Mouse (Mus musculus) heart, adult 8-10 months (tissue): ENCODE results near the gene Gm17324. TPM values are rescaled to one million over a fixed set of nuclear protein-coding genes. Genes with fewer than 3 reads are reported as not detected.
"Not testable (repeated sequence)": the region's sequence is repeated elsewhere in the genome, so short reads cannot be mapped to it uniquely, and the experiment has no call there.

Experiments used
- DNase-seq: peaks from one replicate; pipeline ENCODE4 v3.0.0; 2022; ENCODE audit warnings: low spot score
- total RNA-seq, 4 experiments: library from RNA; stranded (reverse); gene quantifications; 2 replicates each; pipeline ENCODE4 v1.2.4; 2022

Gm17324 gene
- not detected for total RNA-seq

DNA sequence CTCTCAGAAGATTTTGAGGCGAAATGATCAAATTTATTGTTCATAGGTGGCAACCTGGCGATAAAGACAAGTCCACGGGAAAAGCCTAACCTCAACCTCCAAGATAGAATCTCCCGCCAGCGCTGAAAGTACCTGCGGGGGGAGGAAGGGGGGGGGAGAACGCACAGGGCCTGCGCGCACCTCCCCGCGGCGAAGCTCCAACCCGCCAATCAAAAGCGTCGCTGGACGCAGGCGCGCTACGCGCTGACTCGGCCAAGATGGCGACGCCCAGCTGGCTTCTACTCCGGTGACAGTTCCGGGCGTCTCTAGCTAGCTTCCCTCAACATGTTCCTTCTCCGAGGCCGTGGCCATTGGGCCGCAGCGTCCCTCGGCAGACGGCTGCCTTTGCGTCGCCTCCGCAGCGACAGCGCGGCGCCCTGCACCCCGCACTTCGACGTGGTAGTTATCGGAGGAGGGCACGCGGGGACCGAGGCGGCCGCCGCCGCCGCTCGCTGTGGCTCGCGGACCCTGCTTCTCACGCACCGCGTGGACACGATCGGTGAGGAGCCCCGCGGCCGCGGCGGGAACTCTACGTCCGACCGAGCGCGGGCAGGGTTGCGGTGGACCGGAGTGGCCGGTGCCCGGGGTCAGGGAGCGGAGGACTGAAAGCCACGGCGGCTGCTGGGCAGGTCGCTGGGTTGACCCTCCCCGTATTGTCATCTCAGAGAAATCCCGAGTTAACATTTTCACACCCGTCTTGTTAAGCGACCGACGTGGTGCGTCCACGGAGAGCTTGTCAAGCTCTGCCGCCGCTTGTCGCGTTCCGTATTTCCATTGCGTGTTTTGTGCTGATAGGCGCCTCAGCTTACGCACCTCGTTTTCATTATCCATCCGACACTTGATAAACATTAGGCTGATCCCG lies at the start of gene Gm17324, which contains the start of gene Mto1:
Gene Gm17324, minus strand, starts transcription at position 814 of the 901 bp plus-strand sequence.
Gene Mto1, plus strand, starts transcription at position 236 of the 901 bp plus-strand sequence.
- DNase-seq: peak; percentile 85

DNA sequence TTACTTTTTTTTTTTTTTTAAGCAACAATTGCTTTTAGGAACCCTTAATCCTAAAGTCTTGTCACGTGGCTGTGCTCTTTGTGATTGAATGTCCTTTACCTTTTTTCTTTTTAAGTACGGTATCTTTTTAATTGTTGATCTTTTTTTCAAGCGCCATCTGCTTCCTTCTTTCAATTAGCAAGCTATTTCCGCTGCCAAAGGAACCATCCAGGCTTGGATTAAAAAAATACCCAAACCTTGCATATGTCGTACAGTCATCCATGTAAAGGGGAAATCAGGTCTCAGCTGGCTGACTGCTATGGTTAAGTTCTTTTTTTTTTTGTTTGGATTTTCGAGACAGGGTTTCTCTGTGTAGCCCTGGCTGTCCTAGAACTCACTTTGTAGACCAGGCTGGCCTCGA lies 44.6 kb upstream of the Gm17324 start:
- DNase-seq: no peak

DNA sequence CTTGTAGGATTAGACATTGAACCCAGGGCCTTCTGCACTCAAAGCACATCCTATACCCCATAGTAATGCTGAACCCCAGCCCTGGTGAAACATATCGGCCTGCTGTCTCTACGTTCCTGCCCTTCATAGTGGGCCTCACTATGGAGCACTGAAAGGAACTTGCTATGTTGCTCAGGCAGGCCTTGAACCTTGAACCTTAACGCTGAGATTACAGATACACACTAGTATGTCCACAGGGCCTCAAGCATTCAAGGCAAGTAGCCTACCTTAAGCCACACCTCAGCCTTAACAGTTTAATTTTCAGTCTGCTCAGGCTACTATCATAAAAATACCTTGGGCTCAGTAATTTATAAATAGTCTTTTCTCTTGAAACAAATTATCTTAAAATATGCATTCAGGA lies 43.7 kb upstream of the Gm17324 start:
- no peak for DNase-seq

DNA sequence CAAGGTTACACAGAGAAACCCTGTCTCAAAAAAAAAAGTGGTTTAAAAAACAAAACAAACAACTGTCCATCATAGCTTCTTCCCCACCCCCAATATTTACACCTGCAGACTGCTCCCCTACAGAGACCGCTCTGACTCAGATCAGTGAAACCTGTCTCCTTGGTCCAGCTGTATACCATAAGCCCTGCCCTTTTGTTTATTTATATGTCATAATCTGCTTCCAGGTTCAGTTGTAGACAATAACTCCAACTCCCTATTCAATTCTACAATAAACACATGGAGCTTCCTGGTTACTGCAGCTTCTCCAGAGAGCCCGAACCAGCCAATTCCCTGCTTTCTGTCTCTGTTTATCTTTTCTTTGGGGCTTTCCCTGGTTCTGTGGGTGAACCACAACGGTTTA lies 42.6 kb upstream of the Gm17324 start:
- no peak for DNase-seq

DNA sequence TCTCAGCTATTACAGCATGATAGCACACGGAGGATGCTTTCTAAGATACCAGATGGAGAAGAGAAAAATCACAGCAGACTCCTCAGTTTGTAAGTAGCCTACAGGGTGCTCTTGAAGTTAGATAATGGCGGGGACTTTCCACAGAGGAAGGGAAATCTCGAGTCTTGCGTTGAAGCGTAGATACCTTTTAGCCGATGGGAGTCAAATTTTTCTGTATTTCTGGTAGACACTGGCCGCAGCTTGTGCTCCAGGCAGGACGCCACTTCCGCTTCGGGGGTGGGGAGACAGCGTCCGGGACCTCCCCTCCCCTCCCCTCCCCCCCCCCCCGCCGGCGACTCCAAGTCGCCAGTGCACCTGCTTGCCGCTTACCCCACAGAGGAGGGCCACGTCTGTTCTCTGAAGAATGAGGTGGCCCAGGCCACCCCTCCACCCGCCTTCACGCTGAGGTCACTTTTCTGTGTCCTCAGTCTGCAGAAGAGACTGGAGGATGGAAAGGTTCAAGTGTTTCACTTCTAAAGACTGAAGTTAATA lies 40.4 kb upstream of the Gm17324 start, which contains the start of gene Eef1a1:
Gene Eef1a1, minus strand, starts transcription at position 262 of the 531 bp plus-strand sequence.
- peak; percentile 59 for DNase-seq

DNA sequence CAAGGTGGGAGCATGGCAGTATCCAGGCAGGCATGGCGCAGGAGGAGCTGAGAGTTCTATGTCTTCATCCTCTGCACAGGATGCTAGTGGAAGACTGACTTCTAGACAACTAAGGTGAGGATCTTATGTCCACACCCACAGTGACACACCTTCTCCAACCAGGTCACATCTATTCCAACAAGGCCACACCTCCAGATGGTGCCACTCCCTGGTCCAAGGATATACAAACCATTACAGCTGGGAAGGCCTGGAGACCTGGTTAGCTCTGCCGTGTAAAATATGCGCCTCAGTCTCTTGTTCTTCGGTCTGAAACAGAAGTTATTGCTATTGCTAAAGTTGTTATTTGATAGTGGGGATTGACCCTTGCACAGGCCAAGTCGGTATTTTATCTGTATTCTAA lies 39.4 kb upstream of the Gm17324 start:
- not testable (repeated sequence) for DNase-seq

DNA sequence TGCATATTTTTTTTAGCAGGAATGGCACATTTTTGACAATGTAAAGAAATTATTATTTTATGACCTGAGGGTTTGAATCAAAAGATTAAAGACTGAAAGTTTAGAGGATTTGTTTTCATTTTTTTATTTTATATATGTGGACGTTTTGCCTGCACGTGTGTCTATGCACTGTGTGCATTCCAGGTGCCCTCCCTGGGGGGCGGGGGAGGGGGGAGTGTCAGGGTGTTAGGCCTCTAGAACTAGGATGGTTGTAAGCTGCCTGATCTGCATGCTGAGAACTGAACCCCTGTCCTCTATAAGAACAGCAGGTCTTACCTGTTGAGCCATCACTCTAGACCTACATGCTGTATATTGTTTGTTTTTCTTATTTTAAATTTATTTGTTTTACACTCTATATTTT lies 36.1 kb upstream of the Gm17324 start:
- no peak for DNase-seq

DNA sequence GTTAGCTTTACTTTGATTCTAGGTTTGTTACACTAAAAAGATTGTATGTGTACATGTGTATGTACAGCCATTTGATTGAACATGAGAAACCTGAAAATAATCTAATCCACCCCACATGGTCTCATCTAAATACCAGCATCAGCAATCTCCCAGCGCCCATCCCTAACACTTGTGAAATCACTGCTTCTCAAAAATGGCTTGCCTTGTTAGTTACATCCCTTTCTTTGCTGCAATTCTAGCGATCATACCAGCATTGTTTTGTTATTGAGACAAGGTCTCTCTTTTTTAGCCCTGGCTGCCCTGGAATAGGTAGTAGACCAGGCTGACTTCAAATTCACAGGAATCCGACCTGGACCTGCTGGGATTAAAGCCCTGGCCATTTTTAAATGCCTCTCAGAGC lies 33.8 kb upstream of the Gm17324 start:
- DNase-seq: no peak

DNA sequence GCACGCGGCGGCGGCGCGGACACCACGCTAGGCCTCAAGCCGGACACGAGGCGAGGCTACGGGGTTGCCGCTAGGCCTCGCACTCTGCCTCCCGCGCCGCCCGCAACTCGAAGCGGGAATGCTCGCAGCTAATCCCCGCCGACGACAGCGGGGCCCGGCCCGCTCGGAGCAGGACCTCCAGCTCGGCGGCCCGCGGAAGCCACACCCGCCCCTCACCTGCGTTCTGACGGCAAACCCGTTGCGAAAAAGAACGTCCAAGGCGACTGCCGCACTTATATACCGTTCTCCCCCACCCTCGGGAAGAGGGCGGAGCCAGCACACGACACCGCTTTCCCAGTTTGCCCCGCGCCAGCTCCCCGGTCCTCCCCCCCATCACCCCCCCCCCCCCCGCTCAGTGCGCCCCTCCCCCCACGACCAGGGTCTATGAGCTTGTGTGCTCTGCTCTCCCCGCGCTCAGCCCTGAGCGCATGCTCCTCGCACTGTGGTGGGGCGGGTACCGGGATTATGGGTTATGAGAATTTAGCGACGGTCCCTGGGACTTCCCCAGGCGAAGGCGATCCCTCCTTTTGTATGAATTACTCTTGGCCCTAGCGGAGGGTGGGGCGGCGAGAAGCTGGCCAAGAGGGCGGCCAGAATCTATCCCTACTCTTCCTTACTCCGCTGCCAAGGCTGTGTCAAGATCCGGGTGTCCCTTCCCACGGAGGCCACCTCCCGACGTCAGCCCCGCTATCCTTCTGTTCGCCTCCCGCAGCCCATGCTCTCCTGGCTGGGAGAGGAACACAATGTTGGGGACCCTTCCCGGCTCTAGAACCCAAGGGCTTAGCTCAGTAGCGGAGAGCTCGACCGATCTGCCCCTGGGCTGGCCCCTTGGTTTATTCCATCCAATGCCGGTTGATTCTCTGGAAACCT lies 33.1 kb upstream of the Gm17324 start:
- DNase-seq: peak; percentile 96

DNA sequence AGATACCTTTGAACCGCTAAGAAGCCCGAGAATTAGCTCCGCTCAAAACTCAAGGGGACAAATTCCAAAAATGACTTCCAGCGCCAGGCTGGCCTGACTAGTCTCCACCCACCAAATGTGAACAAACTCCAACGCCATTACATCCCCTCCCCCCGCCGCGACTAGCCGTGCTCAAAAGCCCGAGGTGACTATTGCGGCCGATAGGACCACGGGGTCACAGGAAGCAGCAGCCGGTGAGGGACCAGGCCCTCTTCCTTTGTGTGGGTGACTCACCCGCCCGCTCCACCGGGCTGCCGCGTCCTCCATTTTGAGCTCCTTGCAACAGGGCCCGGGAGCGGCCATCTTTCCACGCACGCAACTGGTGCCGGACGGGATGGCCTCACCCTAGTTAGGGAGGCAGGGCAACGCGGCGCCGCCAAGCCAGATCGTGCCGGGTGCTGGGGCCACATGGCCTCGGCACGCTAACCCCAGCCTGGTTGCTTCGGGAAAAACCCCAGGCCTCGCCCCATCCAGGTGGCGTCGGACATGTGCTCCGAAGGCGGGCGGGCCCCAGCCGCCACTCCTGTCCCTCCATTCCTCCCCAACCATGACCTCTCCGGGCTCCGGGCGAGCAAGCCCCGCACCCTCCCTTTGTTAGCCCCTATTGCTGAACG lies 32.2 kb upstream of the Gm17324 start:
- peak; percentile 57 for DNase-seq

DNA sequence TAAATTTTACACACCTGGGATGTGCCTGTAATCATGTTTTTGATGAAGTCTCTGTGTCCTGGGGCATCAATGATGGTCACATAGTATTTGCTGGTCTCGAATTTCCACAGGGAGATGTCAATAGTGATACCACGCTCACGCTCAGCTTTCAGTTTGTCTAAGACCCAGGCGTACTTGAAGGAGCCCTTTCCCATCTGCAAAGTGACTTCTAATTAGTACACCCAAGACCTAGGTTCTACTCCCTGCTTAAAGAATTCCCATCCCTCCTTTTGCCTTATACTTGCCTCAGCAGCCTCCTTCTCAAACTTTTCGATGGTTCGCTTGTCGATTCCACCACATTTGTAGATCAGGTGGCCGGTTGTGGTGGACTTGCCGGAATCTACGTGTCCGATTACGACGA lies 31.6 kb upstream of the Gm17324 start:
- not testable (repeated sequence) for DNase-seq

DNA sequence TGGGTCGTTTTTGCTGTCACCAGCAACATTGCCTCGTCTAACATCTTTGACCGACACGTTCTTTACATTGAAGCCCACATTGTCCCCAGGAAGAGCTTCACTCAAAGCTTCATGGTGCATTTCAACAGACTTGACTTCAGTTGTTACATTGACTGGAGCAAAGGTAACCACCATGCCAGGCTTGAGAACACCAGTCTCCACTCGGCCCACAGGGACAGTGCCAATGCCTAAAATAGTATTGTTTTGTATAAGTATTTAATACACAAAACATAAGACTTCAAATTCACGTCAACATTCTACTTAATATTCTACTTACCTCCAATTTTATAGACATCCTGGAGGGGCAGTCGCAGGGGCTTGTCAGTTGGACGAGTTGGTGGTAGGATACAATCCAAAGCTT lies 30.7 kb upstream of the Gm17324 start:
- DNase-seq: not testable (repeated sequence)

DNA sequence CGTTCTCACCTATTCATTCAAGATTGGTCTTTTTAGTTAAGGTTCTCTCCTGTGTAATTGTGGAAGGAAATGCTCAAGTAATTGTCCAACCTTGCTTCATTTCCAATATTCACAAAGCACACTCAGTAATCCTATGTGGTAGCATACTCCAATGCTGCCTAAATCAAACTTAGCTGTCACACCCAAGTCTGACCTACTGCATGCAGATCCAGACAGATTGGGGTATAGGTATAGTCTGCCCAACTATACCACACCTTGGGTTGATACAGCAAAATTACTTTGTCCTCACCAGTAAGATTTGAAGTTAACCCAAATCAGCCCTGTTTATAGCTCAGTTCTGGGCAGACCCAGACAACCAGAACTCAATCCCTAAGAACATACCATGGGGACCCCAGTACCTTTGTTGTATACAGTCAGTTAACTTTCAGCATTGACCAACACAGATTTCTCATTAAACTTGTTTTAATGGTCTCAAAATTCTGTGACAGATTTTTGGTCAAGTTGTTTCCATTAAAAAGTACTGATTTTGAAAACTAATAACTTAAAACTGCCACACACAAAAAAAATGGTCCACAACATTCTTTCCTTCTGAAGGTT lies 29.5 kb upstream of the Gm17324 start:
- not testable (repeated sequence) for DNase-seq

DNA sequence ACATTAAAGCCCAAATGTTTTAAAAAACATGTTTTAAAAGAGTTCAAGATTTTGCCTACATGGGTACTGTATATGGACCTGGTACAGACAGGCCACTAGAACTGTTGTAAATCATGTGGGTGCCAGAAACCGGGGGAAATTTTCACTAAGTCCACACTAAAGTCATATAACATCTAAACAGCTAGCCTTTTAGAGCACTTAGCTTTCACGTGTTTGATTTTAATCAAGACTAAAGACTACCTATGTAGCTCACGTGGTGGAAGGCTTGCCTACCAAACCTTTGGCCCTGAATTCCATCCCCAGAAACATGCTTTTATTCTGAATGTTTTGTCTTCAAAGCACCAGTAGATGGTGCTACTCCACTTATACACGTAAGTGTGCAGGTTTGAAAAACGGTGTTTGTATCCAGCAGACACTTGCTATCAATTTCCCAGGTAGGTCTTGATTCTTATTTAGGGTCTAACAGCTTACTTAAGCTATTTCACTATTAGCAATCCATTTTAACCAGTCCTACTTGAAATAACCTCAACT lies 28.5 kb upstream of the Gm17324 start:
- peak; percentile 21 for DNase-seq

DNA sequence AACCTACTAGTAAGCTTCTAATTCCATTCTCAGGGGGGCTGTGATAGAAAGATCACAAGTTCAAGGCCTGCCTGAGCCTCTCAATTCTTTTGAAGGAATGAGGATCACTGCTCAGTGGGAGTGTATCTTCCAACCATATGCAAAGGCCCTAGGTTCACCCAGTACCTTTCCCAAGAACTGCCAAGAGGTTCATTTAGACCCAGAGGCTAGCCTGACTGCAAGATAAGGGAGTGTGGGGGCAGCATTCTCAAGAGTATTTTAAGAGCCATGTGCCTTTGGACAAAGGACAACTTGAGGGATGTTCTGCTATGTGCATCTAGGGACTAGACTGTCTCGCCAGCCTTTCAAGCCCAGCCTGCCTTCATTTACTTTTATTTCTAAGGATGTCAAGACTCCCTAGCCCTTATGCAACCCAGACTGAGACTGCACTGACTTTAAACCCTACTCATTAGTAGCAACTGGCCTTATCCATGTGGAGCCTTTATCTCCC lies 28.0 kb upstream of the Gm17324 start:
- DNase-seq: no peak

DNA sequence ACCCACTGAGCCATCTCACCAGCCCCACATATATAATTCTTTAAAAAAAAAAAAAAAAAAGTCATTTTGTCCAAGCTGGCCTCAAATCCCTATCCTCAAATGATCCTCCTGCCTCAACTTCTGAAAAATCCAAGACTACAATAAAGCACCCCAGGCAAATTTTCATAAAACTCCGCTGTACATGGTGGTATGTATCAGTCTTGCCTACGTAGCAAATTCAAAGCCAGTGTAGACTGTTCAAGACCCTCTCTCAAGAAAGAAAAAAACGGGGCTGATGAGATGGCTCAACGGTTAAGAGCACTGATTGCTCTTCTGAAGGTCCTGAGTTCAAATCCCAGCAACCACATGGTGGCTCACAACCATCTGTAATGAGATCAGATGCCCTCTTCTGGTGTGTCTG lies 27.3 kb upstream of the Gm17324 start:
- no peak for DNase-seq

DNA sequence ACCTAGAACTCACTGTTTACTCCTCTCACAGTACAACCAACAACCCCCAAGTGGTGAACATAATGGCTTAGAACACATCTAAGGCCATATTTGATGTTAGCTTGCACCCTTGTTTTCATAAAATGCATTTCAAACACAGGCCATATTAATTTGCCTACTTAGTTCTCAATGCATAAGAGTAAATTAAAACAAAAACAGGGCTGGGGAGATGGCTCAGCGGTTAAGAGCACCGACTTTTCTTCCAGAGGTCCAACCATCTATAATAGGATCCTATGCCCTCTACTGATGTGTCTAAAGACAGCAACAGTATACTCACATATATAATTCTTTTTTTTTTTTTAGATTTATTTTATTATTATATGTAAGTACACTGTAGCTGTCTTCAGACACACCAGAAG lies 26.8 kb upstream of the Gm17324 start:
- no peak for DNase-seq

DNA sequence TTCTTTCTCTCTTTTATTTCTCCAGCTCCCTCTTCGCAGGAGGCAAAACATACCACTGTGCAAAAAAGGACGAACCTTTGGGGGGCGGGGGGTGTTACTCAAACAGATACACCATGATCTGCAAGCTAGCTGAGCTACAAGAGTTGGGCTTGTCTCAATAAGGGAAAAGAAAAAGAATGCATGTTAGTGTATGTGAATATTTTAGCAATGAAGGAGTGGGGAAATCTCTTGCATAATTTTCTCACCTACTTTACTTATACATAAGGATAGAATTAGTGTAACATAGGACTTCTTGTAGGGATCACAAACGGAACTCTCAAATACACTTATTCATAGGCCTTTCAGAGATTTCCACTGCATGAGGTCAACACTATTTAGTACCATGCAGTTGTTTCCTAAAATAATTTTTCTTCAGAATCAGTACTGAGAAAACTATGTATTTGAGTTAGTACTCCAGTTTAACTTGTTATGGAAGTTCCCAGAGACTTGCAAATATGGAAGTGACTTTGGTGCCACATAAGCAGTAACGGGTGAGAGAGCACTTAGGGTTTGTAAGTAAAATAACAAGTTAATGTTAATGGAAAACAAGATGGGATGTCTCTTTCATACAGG lies 26.3 kb upstream of the Gm17324 start:
- no peak for DNase-seq

DNA sequence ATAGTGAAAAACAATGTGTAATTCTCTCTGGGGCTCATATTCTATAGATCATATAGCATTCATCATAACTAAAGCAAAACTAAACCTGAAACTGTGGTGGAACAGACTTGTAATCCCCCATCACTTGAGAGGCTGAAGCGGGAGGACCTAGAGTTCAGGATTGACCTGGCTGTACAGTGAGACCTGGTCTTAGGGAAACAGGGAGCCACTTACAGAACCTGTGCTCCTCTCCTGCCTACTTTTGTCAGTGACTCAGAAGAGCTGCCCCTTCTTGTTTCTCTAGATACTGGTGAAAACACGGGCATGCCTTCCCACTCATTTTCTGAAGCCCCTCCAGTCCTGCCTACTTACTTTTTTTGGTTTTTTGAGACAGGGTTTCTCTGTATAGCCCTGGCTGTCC lies 25.7 kb upstream of the Gm17324 start:
- no peak for DNase-seq

DNA sequence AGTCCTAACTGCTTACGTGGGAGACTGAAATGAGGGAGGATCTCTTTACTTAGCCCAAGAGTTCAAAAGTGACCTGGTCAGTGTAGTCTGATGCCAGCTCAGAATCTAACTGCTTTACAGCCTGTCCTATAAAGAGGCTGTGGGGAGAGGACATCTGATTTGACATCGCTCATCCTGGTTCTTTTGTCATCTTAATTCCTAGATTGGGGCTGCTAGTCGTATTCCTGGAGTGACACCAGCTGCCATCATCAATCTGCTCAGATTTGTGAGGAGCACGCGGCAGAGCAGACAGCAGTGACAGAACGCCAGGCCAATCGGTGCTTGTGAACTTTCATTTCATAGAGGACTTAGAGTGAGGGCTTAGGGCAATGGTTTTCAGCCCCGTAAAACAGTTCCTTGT lies 25.0 kb upstream of the Gm17324 start:
- DNase-seq: no peak
